Mouse (Mus musculus) MEL (cell line): ENCODE results near the gene Cartpt.

Source experiments
- BHLHE40 ChIP-seq: IDR thresholded peaks from 2 replicates; pipeline ENCODE4 v1.6.1; 2012; ENCODE audit warnings: low read depth, mild to moderate bottlenecking, inconsistent platforms, low read length, improper control_type of control experiment, borderline replicate concordance
- CHD1 ChIP-seq: IDR thresholded peaks from 2 replicates; pipeline ENCODE4 v1.6.1; 2012; ENCODE audit warnings: low read depth, mild to moderate bottlenecking, inconsistent platforms, low read length, improper control_type of control experiment
- CTCF ChIP-seq, 3 experiments: IDR thresholded peaks in 2 of 3; conservative IDR thresholded peaks in 1 of 3; 2 replicates each; pipeline ENCODE4 v1.5.1; 2011 to 2012; ENCODE audit warnings: low read length in 3 of 3, low read depth in 2 of 3, mild to moderate bottlenecking in 2 of 3, improper control_type of control experiment in 1 of 3, inconsistent platforms in 1 of 3, mixed read lengths in 1 of 3, moderate library complexity in 1 of 3; ENCODE audit not compliant: control insufficient read depth in 1 of 3, insufficient read depth in 1 of 3, poor library complexity in 1 of 3, severe bottlenecking in 1 of 3
- E2F4 ChIP-seq: IDR thresholded peaks from 2 replicates; pipeline ENCODE4 v1.6.1; 2011; ENCODE audit warnings: low read depth, low read length, improper control_type of control experiment, borderline replicate concordance
- ELF1 ChIP-seq: IDR thresholded peaks from 2 replicates; pipeline ENCODE4 v1.6.1; 2014; ENCODE audit warnings: low read depth, mild to moderate bottlenecking, inconsistent platforms, low read length, improper control_type of control experiment, moderate library complexity
- HCFC1 ChIP-seq: IDR thresholded peaks from 2 replicates; pipeline ENCODE4 v1.6.1; 2012; ENCODE audit warnings: low read depth, mild to moderate bottlenecking, inconsistent platforms, low read length, improper control_type of control experiment, moderate library complexity
- POLR2A ChIP-seq, 2 experiments: IDR thresholded peaks; 2 replicates each; pipeline ENCODE4 v1.6.1; 2011 to 2012; ENCODE audit warnings: low read length in 2 of 2, mild to moderate bottlenecking in 2 of 2, control low read depth in 1 of 2, improper control_type of control experiment in 1 of 2, low read depth in 1 of 2, moderate library complexity in 1 of 2; ENCODE audit not compliant: control insufficient read depth in 1 of 2, insufficient read depth in 1 of 2, poor library complexity in 1 of 2
- TBP ChIP-seq: IDR thresholded peaks from 2 replicates; pipeline ENCODE4 v1.8.0; 2011; ENCODE audit warnings: low read depth, low read length, improper control_type of control experiment
- USF2 ChIP-seq, 2 experiments: IDR thresholded peaks; 2 replicates each; pipeline ENCODE4 v1.6.1; 2011 to 2012; ENCODE audit warnings: improper control_type of control experiment in 2 of 2, low read length in 2 of 2, borderline replicate concordance in 1 of 2, inconsistent platforms in 1 of 2, low read depth in 1 of 2, mild to moderate bottlenecking in 1 of 2; ENCODE audit not compliant: insufficient read depth in 1 of 2
- ZNF384 ChIP-seq: IDR thresholded peaks from 2 replicates; pipeline ENCODE4 v1.6.1; 2012; ENCODE audit warnings: low read depth, mild to moderate bottlenecking, inconsistent platforms, low read length, improper control_type of control experiment

GRCm38 (mm10) chr13:99868438-99868837 lies 32.5 kb downstream of the Cartpt start:
- TF ChIP-seq TBP, result no peak
- TF ChIP-seq ZNF384, result no peak
- TF ChIP-seq CHD1, result no peak
- no peak for TF ChIP-seq BHLHE40
- TF ChIP-seq HCFC1, result no peak
- peak; percentile 9 to 41 (median 21); a peak in 3 of 6 replicates for TF ChIP-seq CTCF (IDR thresholded peaks at IDR 0.05 in 2 of 3, conservative IDR thresholded peaks at IDR 0.05 in 1 of 3; ENCODE audit: control insufficient read depth in 1 of 3, insufficient read depth in 1 of 3, low read depth in 2 of 3, low read length in 3 of 3, poor library complexity in 1 of 3, severe bottlenecking in 1 of 3)
- TF ChIP-seq POLR2A (IDR thresholded peaks at IDR 0.05; ENCODE audit: control insufficient read depth in 1 of 2, insufficient read depth in 1 of 2, low read depth in 1 of 2, low read length in 2 of 2, poor library complexity in 1 of 2), result no peak
- no peak for TF ChIP-seq E2F4
- no peak for TF ChIP-seq USF2 (IDR thresholded peaks at IDR 0.05; ENCODE audit: borderline replicate concordance in 1 of 2, insufficient read depth in 1 of 2, low read depth in 1 of 2, low read length in 2 of 2)
- TF ChIP-seq ELF1, result no peak
